Mouse (Mus musculus): Measurements from ENCODE around the gene Qrsl1. TPM values are rescaled to one million over a fixed set of nuclear protein-coding genes. Genes with fewer than 3 reads are reported as not detected.

Gene Qrsl1
- polyA plus RNA-seq, 1 experiment, result 7.2 TPM

DNA sequence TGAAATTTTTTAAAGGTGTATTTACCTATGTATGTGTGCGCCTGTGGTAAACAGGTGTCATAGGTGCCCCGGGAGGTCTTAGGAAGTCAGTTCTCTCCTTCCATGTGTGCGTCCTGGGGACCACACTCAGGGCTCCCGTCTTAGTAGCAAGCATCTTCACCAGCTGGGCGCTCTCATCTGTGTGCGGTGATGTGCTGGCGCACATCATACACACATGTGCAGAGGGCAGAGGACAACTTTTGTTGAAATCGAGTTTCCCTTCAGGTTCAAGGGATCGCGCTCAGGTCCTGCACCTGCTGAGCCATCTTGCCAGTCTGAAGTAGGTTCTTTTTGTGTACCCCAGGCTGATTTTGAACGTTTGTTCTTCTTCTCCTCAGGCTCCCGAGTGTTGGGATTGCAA lies 14.6 kb upstream of the Qrsl1 start:
- H3K4me3 ChIP-seq (ENCODE audit: insufficient read depth, low read length), result no peak overlapping the region
- H3K4me1 ChIP-seq (ENCODE audit: control insufficient read depth, insufficient read depth, low read length), result peaks cover 11% of the 10 kb centered on the region
- no peak overlapping the region for H3K27ac ChIP-seq (ENCODE audit: insufficient read depth, low read depth, low read length)
- TF ChIP-seq POLR2A (IDR thresholded peaks at IDR 0.05; ENCODE audit: borderline replicate concordance, low read depth, low read length) (no peak), CTCF (IDR thresholded peaks at IDR 0.05; ENCODE audit: low read depth, low read length) (no peak)

GRCm38 (mm10) chr10:43912236-43912635 lies 10.7 kb upstream of the Qrsl1 start:
- TF ChIP-seq POLR2A (IDR thresholded peaks at IDR 0.05; ENCODE audit: borderline replicate concordance, low read depth, low read length) (no peak), CTCF (IDR thresholded peaks at IDR 0.05; ENCODE audit: low read depth, low read length) (no peak)
- Histone ChIP-seq H3K4me3 (ENCODE audit: insufficient read depth, low read length) (no peak overlapping the region), H3K27ac (ENCODE audit: insufficient read depth, low read depth, low read length) (no peak overlapping the region), H3K4me1 (ENCODE audit: control insufficient read depth, insufficient read depth, low read length) (peaks cover 30% of the 10 kb centered on the region)

- TF ChIP-seq POLR2A (IDR thresholded peaks at IDR 0.05; ENCODE audit: borderline replicate concordance, low read depth, low read length) (no peak), CTCF (IDR thresholded peaks at IDR 0.05; ENCODE audit: low read depth, low read length) (no peak)
- Histone ChIP-seq H3K4me1 (ENCODE audit: control insufficient read depth, insufficient read depth, low read length) (peaks cover 23% of the 10 kb centered on the region), H3K4me3 (ENCODE audit: insufficient read depth, low read length) (no peak overlapping the region), H3K27ac (ENCODE audit: insufficient read depth, low read depth, low read length) (peak overlapping the region; percentile 54)
These were observed 9.3 kb upstream of the Qrsl1 start for GRCm38 (mm10) chr10:43910873-43911142.

GRCm38 (mm10) chr10:43910032-43910872 lies 8.7 kb upstream of the Qrsl1 start:
- H3K27ac ChIP-seq (ENCODE audit: insufficient read depth, low read depth, low read length), result peak overlapping the region; percentile 54
- TF ChIP-seq POLR2A (IDR thresholded peaks at IDR 0.05; ENCODE audit: borderline replicate concordance, low read depth, low read length), result no peak
- TF ChIP-seq CTCF (IDR thresholded peaks at IDR 0.05; ENCODE audit: low read depth, low read length), result no peak
- H3K4me3 ChIP-seq (ENCODE audit: insufficient read depth, low read length), result no peak overlapping the region
- peaks cover 23% of the 10 kb centered on the region for H3K4me1 ChIP-seq (ENCODE audit: control insufficient read depth, insufficient read depth, low read length)

GRCm38 (mm10) chr10:43904569-43904968 lies 3.0 kb upstream of the Qrsl1 start:
- Histone ChIP-seq H3K4me3 (ENCODE audit: insufficient read depth, low read length) (no peak overlapping the region), H3K27ac (ENCODE audit: insufficient read depth, low read depth, low read length) (no peak overlapping the region), H3K4me1 (ENCODE audit: control insufficient read depth, insufficient read depth, low read length) (peaks cover 20% of the 10 kb centered on the region)
- TF ChIP-seq POLR2A (IDR thresholded peaks at IDR 0.05; ENCODE audit: borderline replicate concordance, low read depth, low read length) (no peak), CTCF (IDR thresholded peaks at IDR 0.05; ENCODE audit: low read depth, low read length) (no peak)

GRCm38 (mm10) chr10:43900883-43901570 lies 518 bp downstream of the Qrsl1 start:
- TF ChIP-seq POLR2A (IDR thresholded peaks at IDR 0.05; ENCODE audit: borderline replicate concordance, low read depth, low read length) (no peak), CTCF (IDR thresholded peaks at IDR 0.05; ENCODE audit: low read depth, low read length) (no peak)
- Histone ChIP-seq H3K4me3 (ENCODE audit: insufficient read depth, low read length) (peak overlapping the region; percentile 92), H3K27ac (ENCODE audit: insufficient read depth, low read depth, low read length) (peak overlapping the region; percentile 60), H3K4me1 (ENCODE audit: control insufficient read depth, insufficient read depth, low read length) (peaks cover 12% of the 10 kb centered on the region)

GRCm38 (mm10) chr10:43898276-43898675 lies 3.3 kb downstream of the Qrsl1 start:
- Histone ChIP-seq H3K4me1 (ENCODE audit: control insufficient read depth, insufficient read depth, low read length) (peaks cover 13% of the 10 kb centered on the region), H3K4me3 (ENCODE audit: insufficient read depth, low read length) (no peak overlapping the region), H3K27ac (ENCODE audit: insufficient read depth, low read depth, low read length) (no peak overlapping the region)
- TF ChIP-seq CTCF (IDR thresholded peaks at IDR 0.05; ENCODE audit: low read depth, low read length) (no peak), POLR2A (IDR thresholded peaks at IDR 0.05; ENCODE audit: borderline replicate concordance, low read depth, low read length) (no peak)

DNA sequence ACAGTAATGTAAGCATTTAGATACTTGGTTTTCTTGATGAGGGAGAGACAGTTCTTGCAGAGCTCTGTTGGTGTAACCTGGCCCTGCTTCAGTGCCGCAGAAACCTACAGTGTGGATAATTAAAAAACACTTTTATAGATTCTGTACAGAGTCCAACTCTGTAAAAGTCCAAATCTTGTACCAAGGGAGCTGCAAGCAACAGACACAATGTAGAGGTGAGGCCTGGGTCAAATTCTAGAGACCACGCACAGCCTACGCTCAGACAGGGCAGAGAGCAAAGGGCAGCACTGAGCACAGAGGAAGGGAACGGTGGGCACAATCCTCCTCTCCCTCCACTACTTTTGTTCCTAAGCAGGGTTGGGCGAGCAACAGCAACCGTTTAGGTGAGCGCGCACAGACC lies 5.5 kb downstream of the Qrsl1 start:
- Histone ChIP-seq H3K4me1 (ENCODE audit: control insufficient read depth, insufficient read depth, low read length) (peaks cover 6% of the 10 kb centered on the region; the same call in 1 of the 2 replicates), H3K27ac (ENCODE audit: insufficient read depth, low read depth, low read length) (no peak overlapping the region), H3K4me3 (ENCODE audit: insufficient read depth, low read length) (no peak overlapping the region)
- TF ChIP-seq POLR2A (IDR thresholded peaks at IDR 0.05; ENCODE audit: borderline replicate concordance, low read depth, low read length) (no peak), CTCF (IDR thresholded peaks at IDR 0.05; ENCODE audit: low read depth, low read length) (no peak)

GRCm38 (mm10) chr10:43892971-43893370 lies 8.6 kb downstream of the Qrsl1 start:
- H3K4me3 ChIP-seq (ENCODE audit: insufficient read depth, low read length), result no peak overlapping the region

GRCm38 (mm10) chr10:43888976-43889375 lies 12.6 kb downstream of the Qrsl1 start:
- no peak overlapping the region for H3K27ac ChIP-seq (ENCODE audit: insufficient read depth, low read depth, low read length)
- no peaks in the 10 kb centered on the region for H3K4me1 ChIP-seq (ENCODE audit: control insufficient read depth, insufficient read depth, low read length)
- TF ChIP-seq CTCF (IDR thresholded peaks at IDR 0.05; ENCODE audit: low read depth, low read length), result no peak
- no peak for TF ChIP-seq POLR2A (IDR thresholded peaks at IDR 0.05; ENCODE audit: borderline replicate concordance, low read depth, low read length)
- no peak overlapping the region for H3K4me3 ChIP-seq (ENCODE audit: insufficient read depth, low read length)

More at GRCm38 (mm10) chr10:43892971-43893370, 8.6 kb downstream of the Qrsl1 start:
- no peak overlapping the region for H3K27ac ChIP-seq (ENCODE audit: insufficient read depth, low read depth, low read length)
- H3K4me1 ChIP-seq (ENCODE audit: control insufficient read depth, insufficient read depth, low read length), result 0 out of 2 replicates have a peak, but pooled peaks cover 3% of the 10 kb centered on the region
- no peak for TF ChIP-seq CTCF (IDR thresholded peaks at IDR 0.05; ENCODE audit: low read depth, low read length)
- TF ChIP-seq POLR2A (IDR thresholded peaks at IDR 0.05; ENCODE audit: borderline replicate concordance, low read depth, low read length), result no peak
